Mouse (Mus musculus) heart, postnatal 4 days (tissue): ENCODE measurements around the gene Susd2. TPM values are rescaled to one million over a fixed set of nuclear protein-coding genes. Genes with fewer than 3 reads are reported as not detected.

ENCODE experiments used
- DNase-seq: peaks from one replicate; pipeline ENCODE4 v3.0.0; 2021
- total RNA-seq, 2 experiments: library from RNA; stranded (reverse); gene quantifications; 2 replicates each; pipeline ENCODE4 v1.2.3; 2021

Susd2 gene
- 1 to 10 TPM; 4.7 to 4.9 TPM for total RNA-seq

DNA sequence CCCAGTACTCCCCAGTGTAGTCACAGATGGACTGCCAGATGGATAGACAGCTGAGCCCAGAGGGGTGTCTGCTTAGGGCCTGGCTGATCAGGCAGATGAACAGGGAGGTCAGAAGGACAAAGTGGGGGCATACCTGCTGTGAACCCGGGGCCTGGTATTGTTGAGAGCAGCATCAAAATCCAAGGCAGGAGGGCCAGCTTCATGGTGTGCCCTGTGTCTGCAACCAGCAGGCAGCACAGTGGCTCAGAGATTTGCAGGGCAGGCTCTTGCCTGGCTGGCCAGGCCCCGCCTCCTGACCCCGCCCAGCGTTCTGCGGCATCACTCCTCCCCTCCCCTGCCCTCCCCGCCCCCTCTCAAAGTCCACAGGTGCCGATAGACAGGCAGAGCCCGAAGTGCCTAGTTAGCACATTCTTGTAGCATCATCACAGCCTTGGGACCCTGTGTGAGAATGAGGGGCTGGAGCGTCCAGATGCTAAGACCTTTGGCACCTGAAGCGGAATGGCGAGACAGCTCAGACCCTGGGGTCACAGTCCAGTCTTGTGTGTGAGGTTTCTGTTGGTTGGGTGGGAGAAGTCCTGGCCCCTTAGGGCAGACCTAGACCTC lies at the start of gene Susd2:
Gene Susd2, minus strand, starts transcription at position 268 of the 603 bp plus-strand sequence.
- DNase-seq = peak; percentile 68

- no peak for DNase-seq
Measured at GRCm38 (mm10) chr10:75688598-75688997, 44.8 kb upstream of the Susd2 start.

DNA sequence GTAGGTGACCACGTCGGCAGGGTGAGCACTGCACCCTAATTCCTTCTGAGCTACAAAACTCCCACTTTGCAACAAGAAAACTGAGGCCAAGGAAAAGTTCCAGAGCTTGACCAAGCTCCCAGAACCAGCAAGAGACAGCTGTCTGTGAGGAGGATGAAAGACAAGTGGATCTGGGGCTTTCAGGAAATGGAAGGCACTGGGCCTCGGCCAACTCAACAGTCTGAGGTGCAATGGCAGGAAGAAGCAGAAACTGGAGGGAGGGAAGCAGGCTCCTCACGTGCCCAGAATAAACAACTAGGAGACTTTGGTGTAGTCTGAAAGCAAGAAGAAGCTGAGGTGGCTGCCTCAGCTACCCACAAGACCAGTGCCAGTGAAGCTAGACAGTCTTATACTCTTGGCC lies 42.9 kb upstream of the Susd2 start:
- DNase-seq = no peak

GRCm38 (mm10) chr10:75684035-75685004 lies 40.5 kb upstream of the Susd2 start:
- no peak for DNase-seq

GRCm38 (mm10) chr10:75680574-75681001 lies 36.8 kb upstream of the Susd2 start:
- DNase-seq = no peak

DNA sequence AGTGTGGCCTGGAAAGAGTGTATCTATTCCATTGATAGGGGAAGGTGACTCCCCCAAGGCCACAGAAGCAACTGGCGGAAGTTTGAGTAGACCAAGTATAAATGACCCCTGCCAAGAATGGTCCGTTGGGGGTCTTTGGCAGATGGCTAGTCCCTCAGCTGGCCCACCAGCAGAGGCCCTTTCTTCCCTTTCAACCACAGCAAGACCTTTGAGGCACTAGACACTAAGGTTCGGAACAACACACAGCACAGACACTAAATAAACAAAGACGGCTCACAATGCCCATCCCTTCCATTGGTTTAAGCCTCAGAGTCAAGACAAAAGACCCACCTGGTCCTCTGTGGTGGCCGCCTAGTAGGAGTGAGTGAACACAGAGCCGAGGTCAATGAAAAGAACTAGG lies 35.4 kb upstream of the Susd2 start:
- no peak for DNase-seq

DNA sequence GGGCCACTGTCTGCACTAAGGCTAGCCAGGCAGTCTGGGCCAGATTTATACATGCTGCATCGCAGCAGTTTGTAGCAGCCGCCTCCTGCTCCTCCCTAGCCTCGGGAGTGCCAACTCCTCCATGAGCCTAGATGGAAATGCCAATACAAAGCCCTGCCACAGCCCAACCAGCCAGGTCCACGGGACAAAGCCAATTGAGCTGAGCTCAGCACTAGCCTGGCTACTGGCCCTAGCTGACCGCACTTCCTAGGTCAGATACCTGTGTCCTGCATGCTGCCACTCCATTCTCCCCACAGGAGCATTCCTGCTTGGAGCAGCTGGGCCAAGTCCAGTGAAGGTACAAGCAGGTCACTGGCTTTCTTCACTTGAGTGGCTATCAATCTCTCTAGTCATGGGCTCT lies 34.2 kb upstream of the Susd2 start:
- DNase-seq = peak; percentile 23

GRCm38 (mm10) chr10:75677571-75677970 lies 33.8 kb upstream of the Susd2 start:
- no peak for DNase-seq

DNA sequence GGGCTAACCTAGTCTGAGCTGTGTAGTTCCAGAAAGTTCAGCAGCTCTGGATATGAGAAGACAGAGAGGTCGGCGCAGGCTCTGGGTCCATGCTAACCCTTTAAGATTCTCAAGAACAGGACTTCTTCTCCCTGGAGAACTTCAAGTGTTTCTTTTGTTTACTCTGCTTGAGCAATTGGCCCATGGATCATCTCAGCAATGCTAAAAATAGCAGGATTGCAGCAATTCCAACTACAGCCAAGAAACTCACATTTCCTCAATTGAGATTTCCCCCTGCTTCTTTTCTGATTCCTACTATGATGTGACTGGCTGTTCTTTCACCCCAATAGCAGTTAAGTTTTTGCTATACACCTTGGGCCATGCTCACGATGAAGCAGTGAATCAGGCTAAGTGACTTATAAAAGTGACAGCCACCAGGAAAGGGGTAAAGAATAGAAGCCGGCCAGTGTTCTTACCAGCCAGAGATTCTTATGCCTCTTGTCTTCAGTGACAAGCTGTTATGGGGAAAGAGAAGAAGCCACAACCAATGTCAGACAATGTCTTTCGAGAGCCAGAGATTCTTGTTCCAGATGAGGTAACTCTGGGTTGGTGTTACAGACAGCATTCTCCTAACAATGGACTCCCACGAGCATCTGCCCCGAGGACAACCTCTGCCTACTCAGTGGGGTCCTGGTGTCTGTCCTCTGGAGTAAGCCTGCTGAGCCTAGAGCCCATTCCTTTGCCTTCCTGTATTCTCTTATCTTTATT lies 33.2 kb upstream of the Susd2 start:
- DNase-seq = no peak

GRCm38 (mm10) chr10:75676286-75676685 lies 32.5 kb upstream of the Susd2 start:
- no peak for DNase-seq

- no peak for DNase-seq
Measured at GRCm38 (mm10) chr10:75675594-75675993, 31.8 kb upstream of the Susd2 start.

DNA sequence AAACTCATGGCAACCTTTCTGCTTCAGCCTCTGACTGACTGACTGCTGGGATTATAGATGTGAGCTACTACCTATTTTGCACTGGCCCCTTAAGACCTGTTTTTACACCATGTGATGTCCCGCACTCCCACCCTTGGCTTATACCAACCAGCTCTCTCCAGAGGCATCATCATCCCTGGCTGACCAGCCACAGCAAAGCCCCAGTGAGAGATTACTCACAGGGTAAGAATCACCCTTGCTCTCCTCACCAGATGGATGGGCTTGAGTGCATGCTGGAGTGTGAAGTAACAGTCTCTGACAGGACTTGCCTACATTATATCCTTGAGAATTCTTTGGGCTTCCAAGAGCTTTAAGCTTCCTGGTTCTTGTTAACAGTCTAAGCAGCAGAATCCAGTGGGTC lies 26.1 kb upstream of the Susd2 start:
- DNase-seq = no peak

DNA sequence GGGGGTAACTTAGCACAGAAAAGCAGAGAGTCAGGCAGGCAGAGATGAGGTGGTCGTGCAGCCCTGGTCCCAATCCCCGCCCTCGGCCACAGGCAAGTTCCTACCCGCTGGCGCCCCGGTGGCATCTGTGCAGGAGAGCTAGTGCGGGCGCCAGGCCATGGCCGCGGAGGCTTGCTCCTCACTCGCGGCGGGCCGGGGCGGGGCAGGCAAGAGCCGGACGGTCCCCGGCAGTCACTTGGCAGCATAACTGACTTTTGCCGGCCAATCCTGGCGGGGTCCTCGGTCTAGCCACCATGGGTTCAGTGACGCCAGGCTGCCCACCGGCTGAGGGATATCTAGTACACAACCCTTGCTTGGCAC lies 24.1 kb upstream of the Susd2 start:
- peak; percentile 84 for DNase-seq

GRCm38 (mm10) chr10:75667115-75667910 lies 23.5 kb upstream of the Susd2 start:
- DNase-seq = peak; percentile 76

GRCm38 (mm10) chr10:75666451-75667030 lies 22.7 kb upstream of the Susd2 start:
- DNase-seq = no peak

- DNase-seq = no peak
Measured at GRCm38 (mm10) chr10:75664673-75665270, 21.0 kb upstream of the Susd2 start.

- DNase-seq = no peak
Measured at GRCm38 (mm10) chr10:75662575-75662974, 18.8 kb upstream of the Susd2 start.

- DNase-seq = no peak
Measured at GRCm38 (mm10) chr10:75661876-75662275, 18.1 kb upstream of the Susd2 start.

- peak; percentile 49 for DNase-seq
Measured at GRCm38 (mm10) chr10:75661381-75661780, 17.6 kb upstream of the Susd2 start.

DNA sequence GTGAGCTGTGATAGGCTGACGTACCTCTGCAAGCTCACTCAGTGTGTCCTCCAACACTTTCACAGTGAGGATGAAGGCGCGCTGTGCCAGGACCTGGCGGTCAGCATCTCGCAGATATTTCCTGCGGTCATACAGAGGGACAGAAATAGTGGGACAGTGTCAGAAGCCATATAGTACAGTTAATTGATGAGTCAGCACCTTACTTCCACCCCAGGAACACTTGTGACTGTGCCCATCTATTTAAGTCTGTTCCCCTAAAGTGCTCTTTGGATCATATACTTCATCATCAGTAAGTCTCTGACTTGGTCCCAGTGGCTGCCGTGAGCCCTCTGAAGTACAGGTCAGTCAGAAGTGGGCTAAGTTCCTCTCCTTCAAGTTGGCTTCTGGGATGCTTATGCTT lies 14.0 kb upstream of the Susd2 start:
- DNase-seq = no peak

- DNase-seq = no peak
Measured at GRCm38 (mm10) chr10:75657165-75657564, 13.4 kb upstream of the Susd2 start.
